Mouse (Mus musculus): Measurements from ENCODE around the gene Plekhh2.

Plekhh2 gene

GRCm38 (mm10) chr17:84573305-84573704, 61.6 kb downstream of the Plekhh2 start:
- in situ Hi-C loops (cut with MboI, MseI) = no loop called here

- in situ Hi-C loops (cut with MboI, MseI) = no loop called here
Observed at GRCm38 (mm10) chr17:84573940-84574339, 62.2 kb downstream of the Plekhh2 start.

GRCm38 (mm10) chr17:84575108-84575507, 63.4 kb downstream of the Plekhh2 start:
- in situ Hi-C loops (cut with MboI, MseI) = no loop called here

DNA sequence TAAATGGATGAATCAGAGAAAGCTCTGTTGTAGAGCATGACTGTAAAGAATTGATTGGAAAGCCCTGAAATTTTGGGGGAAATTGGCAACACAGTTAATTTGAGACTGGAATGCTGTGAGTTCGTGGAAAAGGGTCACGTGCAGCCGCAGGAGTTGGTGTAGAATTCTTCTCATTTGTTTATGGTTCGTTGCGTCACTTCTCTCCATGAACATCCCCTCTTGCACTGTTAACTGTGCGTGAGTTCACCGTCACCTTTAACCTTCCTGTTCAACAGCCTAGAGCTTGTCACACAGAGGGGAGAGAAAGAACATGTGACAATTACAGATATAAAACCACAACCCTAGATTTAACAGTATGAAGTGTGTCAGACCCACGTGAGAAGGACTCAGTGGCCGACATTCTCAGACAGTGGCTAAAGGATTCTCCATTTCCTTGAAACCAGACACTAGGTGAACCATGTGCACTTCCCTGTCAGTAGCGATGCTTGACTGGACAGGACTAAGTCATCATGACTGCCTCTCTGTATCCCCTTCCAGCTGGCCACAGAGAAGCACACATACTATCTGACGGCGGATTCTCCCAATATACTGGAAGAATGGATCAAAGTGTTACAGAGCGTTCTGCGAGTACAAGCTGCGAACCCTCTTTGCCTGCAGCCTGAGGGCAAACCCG, 65.1 kb downstream of the Plekhh2 start:
- in situ Hi-C loops (cut with MboI, MseI) = no loop called here

- in situ Hi-C loops (cut with MboI, MseI) = no loop called here
Observed at GRCm38 (mm10) chr17:84579249-84579648, 67.6 kb downstream of the Plekhh2 start.

DNA sequence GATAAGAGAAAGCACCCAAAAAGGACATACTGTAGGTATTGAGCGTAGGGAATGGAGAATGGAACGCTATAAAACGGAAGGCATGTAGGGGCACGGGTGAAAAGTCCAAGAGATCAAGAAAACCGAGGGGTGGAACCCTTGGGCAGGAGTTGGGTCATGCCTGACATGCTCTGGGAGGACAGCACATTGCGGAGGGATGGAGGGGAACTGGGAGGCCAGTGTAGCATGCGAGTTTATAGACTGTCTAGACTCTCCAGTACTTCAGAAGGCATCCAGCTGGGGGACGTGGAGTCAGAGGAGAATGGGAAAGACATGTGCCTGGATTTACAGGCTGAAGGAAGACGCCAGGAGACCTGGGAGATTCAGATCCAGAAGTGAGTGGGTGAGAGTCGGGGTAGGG, 68.1 kb downstream of the Plekhh2 start:
- in situ Hi-C loops (cut with MboI, MseI) = no loop called here

DNA sequence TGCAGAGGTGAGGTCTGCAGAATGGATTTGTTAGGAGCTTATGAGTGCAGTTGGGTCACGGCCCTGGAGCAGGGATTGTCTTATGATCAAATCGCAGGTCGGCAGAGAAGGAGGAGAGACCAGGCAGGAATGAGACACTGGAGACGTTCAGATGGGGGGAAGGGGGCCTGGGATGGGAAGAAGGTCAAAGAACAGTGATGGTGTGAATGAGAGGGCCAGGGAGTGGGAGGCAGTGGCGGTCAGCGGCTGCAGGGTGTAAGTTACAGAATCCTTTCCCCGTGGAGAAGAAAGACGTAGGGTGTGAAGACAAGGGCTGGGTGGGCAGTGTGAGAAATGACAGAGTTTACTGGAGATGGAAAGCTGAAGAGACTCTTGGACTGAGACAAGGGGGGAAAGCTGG, 69.1 kb downstream of the Plekhh2 start:
- in situ Hi-C loops (cut with MboI, MseI) = no loop called here

- in situ Hi-C loops (cut with MboI, MseI) = no loop called here
Observed at GRCm38 (mm10) chr17:84581740-84582414, 70.2 kb downstream of the Plekhh2 start.

- in situ Hi-C loops (cut with MboI, MseI) = no loop called here
Observed at GRCm38 (mm10) chr17:84584107-84584506, 72.4 kb downstream of the Plekhh2 start.

- in situ Hi-C loops (cut with MboI, MseI) = no loop called here
Observed at GRCm38 (mm10) chr17:84585104-84585503, 73.4 kb downstream of the Plekhh2 start.

DNA sequence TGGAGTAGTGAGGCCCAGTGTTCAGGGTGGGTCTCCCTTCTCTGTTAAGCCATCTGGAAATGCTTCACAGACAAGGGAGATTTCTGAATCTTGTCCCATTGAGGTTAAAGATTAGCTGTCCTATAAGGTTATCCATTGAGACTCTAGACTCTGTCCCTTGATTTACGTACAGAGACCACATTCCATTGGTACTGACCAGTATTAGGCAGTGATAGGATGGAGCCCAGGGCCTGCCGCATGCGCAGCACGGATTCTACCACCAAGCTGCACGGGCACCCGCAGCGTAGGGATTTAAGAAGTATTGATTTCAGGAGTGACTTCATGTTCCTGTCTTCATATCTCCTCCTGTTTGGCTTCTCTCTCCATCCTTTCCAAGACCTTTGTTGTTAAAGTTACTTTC, 78.4 kb downstream of the Plekhh2 start:
- in situ Hi-C loops (cut with MboI, MseI) = no loop called here

GRCm38 (mm10) chr17:84591431-84592150, 79.9 kb downstream of the Plekhh2 start:
- in situ Hi-C loops (cut with MboI, MseI) = no loop called here

DNA sequence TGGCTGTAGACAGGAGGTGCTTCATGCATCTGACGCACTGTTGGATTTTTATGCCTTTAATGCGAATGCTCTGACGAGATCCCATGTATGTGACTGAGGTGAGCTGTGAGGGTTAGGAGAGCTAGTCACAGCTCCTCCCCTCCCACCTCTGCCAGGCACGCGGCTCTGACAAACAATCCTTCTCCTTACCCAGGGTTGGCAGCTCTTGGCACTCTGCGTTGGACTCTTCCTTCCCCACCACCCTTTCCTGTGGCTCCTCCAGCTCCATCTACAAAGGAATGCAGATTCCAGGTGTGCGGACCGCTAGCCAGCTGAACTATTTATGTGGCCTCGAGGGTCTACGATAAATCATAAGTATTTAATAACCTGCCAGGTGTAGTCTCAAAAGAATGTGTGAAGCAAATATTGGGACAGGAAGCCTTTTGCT, 84.3 kb downstream of the Plekhh2 start:
- in situ Hi-C loops (cut with MboI, MseI) = no loop called here

DNA sequence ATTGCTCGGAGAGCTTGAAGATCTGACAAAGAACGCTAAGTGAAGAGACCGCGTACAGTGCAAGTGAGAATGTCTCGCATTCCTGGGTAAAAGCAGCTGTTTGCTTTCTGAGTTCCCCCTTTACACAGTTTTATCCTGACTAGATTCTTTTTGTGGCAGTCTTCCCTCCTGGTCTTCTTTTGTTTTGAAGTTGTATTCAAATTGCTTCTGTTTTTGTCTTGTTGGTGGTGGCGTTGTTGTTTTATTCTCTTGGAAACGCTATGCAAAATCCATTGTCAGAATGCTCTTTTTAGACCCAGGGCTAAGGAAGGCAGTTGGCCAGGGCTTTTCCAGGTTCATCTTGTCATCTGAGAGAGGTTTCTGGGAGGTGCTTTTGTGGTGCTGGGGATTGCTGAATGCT, 84.8 kb downstream of the Plekhh2 start:
- in situ Hi-C loops (cut with MboI, MseI) = no loop called here

GRCm38 (mm10) chr17:84597859-84598258, 86.2 kb downstream of the Plekhh2 start:
- in situ Hi-C loops (cut with MboI, MseI) = no loop called here

- in situ Hi-C loops (cut with MboI, MseI) = no loop called here
Observed at GRCm38 (mm10) chr17:84598928-84599327, 87.2 kb downstream of the Plekhh2 start.

GRCm38 (mm10) chr17:84600051-84600983, 88.6 kb downstream of the Plekhh2 start:
- in situ Hi-C loops (cut with MboI, MseI) = no loop called here

DNA sequence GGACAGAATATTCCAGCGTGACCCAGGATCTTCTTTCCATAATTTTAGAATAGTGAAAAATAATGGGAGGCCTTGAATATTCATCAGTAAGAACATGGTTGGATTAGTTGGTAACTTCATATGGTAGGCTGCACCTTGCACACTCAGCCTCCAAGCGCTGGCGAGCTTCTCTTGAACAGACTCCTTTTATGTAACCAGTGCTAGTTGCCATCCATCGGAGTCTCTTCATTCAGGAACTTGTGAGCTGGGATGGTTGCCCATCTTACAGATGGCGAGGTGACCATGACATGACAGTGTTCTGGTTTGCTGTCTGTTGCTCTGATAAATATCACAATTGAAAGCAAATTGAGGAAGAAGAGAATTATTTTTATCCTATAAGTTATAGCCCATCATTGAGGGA, 90.1 kb downstream of the Plekhh2 start:
- in situ Hi-C loops (cut with MboI, MseI) = no loop called here

DNA sequence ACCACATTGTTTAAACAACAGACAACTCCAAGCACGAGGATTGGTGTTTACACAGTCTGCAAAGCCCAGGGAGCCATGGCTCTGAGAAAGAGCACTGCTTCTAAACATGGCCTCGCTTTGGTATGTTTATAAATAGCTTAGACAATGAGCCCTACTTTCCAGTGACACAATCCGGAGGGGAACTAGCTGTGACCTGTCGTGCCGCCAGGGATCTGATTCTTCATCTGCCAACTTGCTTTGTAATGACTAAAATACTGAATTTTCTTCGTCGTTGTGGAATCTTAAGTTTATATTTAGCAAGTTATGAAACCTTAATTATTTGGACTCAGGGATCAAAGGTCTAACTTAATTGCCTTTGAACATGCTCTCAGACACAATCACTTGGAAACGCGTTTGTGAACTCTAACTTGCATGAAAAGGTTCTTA, 91.5 kb downstream of the Plekhh2 start:
- in situ Hi-C loops (cut with MboI, MseI) = no loop called here

DNA sequence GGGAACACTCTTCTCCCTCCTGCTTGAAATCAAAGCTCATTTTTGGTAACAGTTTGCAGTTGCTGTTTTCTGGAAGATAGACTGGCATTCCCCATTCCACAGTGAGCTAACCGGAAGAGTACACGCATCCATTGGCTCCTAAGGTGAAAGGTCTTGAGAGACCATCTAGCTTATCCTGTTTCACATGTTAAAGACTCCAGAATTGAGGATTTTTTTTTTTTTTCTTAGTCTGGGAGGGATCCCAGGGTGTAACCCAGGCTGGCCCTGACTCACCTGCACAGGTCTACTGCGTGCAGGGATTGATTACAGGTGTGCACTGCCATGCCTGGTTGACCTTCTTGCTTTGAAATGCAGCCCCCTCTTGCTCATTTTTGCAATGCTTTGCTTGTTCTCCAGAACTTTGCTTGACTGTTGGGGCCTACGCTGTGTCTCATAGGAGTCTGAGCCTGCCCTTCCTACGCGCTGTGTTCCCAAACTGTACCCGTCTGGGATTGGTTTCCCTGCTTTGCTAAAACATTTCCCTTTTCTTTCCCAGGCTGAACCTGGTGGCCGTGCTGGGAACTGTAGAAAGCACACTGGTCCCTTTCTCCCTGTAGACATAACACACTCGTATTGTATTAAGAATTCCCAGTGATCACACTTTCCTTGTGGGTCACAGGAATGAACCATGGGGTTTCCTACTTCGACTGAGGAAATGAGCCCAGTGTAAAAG, 92.2 kb downstream of the Plekhh2 start:
- in situ Hi-C loops (cut with MboI, MseI) = no loop called here

DNA sequence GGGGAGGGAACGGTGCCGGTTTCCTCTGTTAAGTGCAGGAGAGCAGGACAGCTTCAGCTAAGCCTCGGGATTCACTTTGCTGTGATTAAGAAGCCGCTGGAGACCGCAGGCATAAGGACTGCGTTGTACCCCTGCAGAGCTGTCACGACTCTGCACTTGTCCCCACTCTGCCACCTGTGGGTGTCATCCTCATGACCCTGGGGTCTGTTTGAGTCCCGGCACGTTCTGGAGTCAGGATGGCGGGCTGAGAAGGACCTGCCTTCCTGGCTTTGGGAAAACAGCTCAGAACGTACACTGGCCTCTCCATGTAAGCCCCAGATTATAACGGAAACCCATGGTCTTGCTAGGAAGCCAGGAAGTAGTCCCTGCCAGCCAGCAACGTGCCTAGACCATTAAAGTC, 95.3 kb downstream of the Plekhh2 start:
- in situ Hi-C loops (cut with MboI, MseI) = no loop called here

Data from regulatory T cell (primary cell).